Mouse (Mus musculus) brain, embryonic 14.5 days (tissue): ENCODE results near the gene Sgpl1.

ENCODE experiments used
- CTCF ChIP-seq: fragments of 200-500 bp; IDR thresholded peaks from 2 replicates; pipeline ENCODE4 v1.5.1; 2012; ENCODE audit warnings: inconsistent platforms, mild to moderate bottlenecking, moderate library complexity, borderline replicate concordance; ENCODE audit not compliant: insufficient read depth, insufficient read length; ENCODE audit errors: extremely low read depth
- POLR2A ChIP-seq: fragments of 200-500 bp; IDR thresholded peaks from 2 replicates; pipeline ENCODE4 v1.6.1; 2012; ENCODE audit warnings: mild to moderate bottlenecking, inconsistent platforms, borderline replicate concordance; ENCODE audit not compliant: poor library complexity, insufficient read depth, insufficient read length, severe bottlenecking; ENCODE audit errors: extremely low read depth

DNA sequence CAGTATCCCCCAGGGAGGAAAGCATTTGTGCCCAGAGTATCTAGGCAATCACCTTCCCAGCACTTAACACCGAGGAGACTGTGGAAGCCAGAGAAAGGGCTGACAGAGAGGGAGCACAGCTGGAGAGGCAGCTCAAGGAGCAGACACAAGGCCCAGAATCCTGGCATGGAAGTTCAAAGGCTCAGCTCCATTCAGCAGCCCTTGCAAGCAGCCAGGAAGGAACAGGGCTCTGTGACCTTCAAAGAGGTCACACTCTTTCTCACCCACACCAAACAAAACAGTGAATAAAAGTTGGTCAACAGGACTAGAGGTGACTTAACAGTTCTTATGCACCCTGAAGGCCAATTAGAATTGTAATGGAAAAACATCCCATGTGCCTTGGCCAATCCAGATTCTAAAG, 72.9 kb downstream of the Sgpl1 start:
- TF ChIP-seq POLR2A (no peak), CTCF (no peak)
